Mouse (Mus musculus): Measurements from ENCODE around the gene Slit3.

- TF ChIP-seq USF2 (IDR thresholded peaks at IDR 0.05; ENCODE audit: borderline replicate concordance in 1 of 2, insufficient read depth in 1 of 2, low read depth in 1 of 2, low read length in 2 of 2) (no peak), CTCF (IDR thresholded peaks at IDR 0.05 in 2 of 3, conservative IDR thresholded peaks at IDR 0.05 in 1 of 3; ENCODE audit: control insufficient read depth in 1 of 3, insufficient read depth in 1 of 3, low read depth in 2 of 3, low read length in 3 of 3, poor library complexity in 1 of 3, severe bottlenecking in 1 of 3) (no peak), ZMIZ1 (IDR thresholded peaks at IDR 0.05; ENCODE audit: low read depth, low read length) (no peak), UBTF (IDR thresholded peaks at IDR 0.05; ENCODE audit: borderline replicate concordance, insufficient read depth, low read depth, low read length) (no peak), SIN3A (IDR thresholded peaks at IDR 0.05; ENCODE audit: low read length) (no peak), SMC3 (IDR thresholded peaks at IDR 0.05; ENCODE audit: low read depth, low read length) (no peak), POLR2A (IDR thresholded peaks at IDR 0.05; ENCODE audit: control insufficient read depth in 1 of 2, insufficient read depth in 1 of 2, low read depth in 1 of 2, low read length in 2 of 2, poor library complexity in 1 of 2) (no peak), KAT2A (conservative IDR thresholded peaks at IDR 0.05; ENCODE audit: low read depth, low read length) (no peak), RCOR1 (IDR thresholded peaks at IDR 0.05; ENCODE audit: low read depth, low read length) (no peak), POLR2AphosphoS5 (IDR thresholded peaks at IDR 0.05; ENCODE audit: borderline replicate concordance, low read depth, low read length) (no peak), TCF12 (IDR thresholded peaks at IDR 0.05; ENCODE audit: low read depth, low read length) (no peak)
Observed at GRCm38 (mm10) chr11:35375072-35375471, 254.0 kb downstream of the Slit3 start.

All from MEL (cell line).